Mouse (Mus musculus) urinary bladder, adult 2 months (tissue): ENCODE results near the gene Wfdc2. TPM values are rescaled to one million over a fixed set of nuclear protein-coding genes. Genes with fewer than 3 reads are reported as not detected.

Experiments used
- polyA plus RNA-seq: library from polyadenylated mRNA; depleted of rRNA; stranded (reverse); fragments of >200 nt; gene quantifications from 2 replicates; pipeline ENCODE4 v1.2.3, GENCODE M21; 2012; rRNA removed

The Wfdc2 gene
- polyA plus RNA-seq, 1 experiment, result 802 TPM

Other genes starting within 250 kb of the Wfdc2 start
- not detected in 2 replicates for gene Svs6, start 245.7 kb upstream of the Wfdc2 start, polyA plus RNA-seq
- gene Svs5, start 229.7 kb upstream of the Wfdc2 start, polyA plus RNA-seq, result 0.11 TPM in 1 of 2 replicates, not detected in the other
- gene Slpi, start 173.3 kb upstream of the Wfdc2 start, polyA plus RNA-seq, result 28.3 and 42.1 TPM in 2 replicates
- 0.01 TPM in 1 of 2 replicates, not detected in the other for gene Rbpjl, start 159.3 kb upstream of the Wfdc2 start, polyA plus RNA-seq
- gene Matn4, start 157.3 kb upstream of the Wfdc2 start, polyA plus RNA-seq, result 3.1 and 3.4 TPM in 2 replicates
- 150 and 162 TPM in 2 replicates for gene Sdc4, start 118.5 kb upstream of the Wfdc2 start, polyA plus RNA-seq
- gene Sys1, start 105.4 kb upstream of the Wfdc2 start, polyA plus RNA-seq, result 38.9 and 45.9 TPM in 2 replicates
- 3.0 and 4.4 TPM in 2 replicates for gene Gm20458, start 101.4 kb upstream of the Wfdc2 start, polyA plus RNA-seq
- not detected in 2 replicates for gene Trp53tg5, start 88.7 kb upstream of the Wfdc2 start, polyA plus RNA-seq
- gene Dbndd2, start 76.3 kb upstream of the Wfdc2 start, polyA plus RNA-seq, result 124 and 133 TPM in 2 replicates
- gene Pigt, start 64.9 kb upstream of the Wfdc2 start, polyA plus RNA-seq, result 55.9 and 71.5 TPM in 2 replicates
- 0.14 and 0.31 TPM in 2 replicates for gene Spint3, start 11.0 kb downstream of the Wfdc2 start, polyA plus RNA-seq
- 1.3 and 2.0 TPM in 2 replicates for gene Wfdc6a, start 23.0 kb downstream of the Wfdc2 start, polyA plus RNA-seq
- not detected in 2 replicates for gene Eppin, start 31.2 kb downstream of the Wfdc2 start, polyA plus RNA-seq
- not detected in 2 replicates for gene Wfdc6b, start 51.1 kb downstream of the Wfdc2 start, polyA plus RNA-seq
- gene Wfdc8, start 51.2 kb downstream of the Wfdc2 start, polyA plus RNA-seq, result not detected in 2 replicates
- gene Wfdc16, start 76.4 kb downstream of the Wfdc2 start, polyA plus RNA-seq, result not detected in 2 replicates
- 4.9 and 7.1 TPM in 2 replicates for gene Wfdc10, start 93.6 kb downstream of the Wfdc2 start, polyA plus RNA-seq
- gene Wfdc9, start 94.2 kb downstream of the Wfdc2 start, polyA plus RNA-seq, result not detected in 2 replicates
- not detected in 2 replicates for gene Wfdc11, start 111.7 kb downstream of the Wfdc2 start, polyA plus RNA-seq
- gene Wfdc13, start 122.7 kb downstream of the Wfdc2 start, polyA plus RNA-seq, result 1.1 and 1.2 TPM in 2 replicates
- gene Spint4, start 136.1 kb downstream of the Wfdc2 start, polyA plus RNA-seq, result not detected in 2 replicates
- not detected in 2 replicates for gene Spint5, start 152.9 kb downstream of the Wfdc2 start, polyA plus RNA-seq
- gene Wfdc3, start 183.5 kb downstream of the Wfdc2 start, polyA plus RNA-seq, result 0.81 and 0.96 TPM in 2 replicates
- gene Dnttip1, start 183.6 kb downstream of the Wfdc2 start, polyA plus RNA-seq, result 36.1 and 36.7 TPM in 2 replicates
- 7.3 and 7.9 TPM in 2 replicates for gene Ube2c, start 207.5 kb downstream of the Wfdc2 start, polyA plus RNA-seq
- gene Tnnc2, start 217.6 kb downstream of the Wfdc2 start, polyA plus RNA-seq, result 21.9 and 26.7 TPM in 2 replicates
- gene Snx21, start 223.4 kb downstream of the Wfdc2 start, polyA plus RNA-seq, result 24.4 and 29.0 TPM in 2 replicates
- 37.5 and 45.7 TPM in 2 replicates for gene Acot8, start 242.5 kb downstream of the Wfdc2 start, polyA plus RNA-seq
- gene Zswim3, start 242.7 kb downstream of the Wfdc2 start, polyA plus RNA-seq, result 5.3 and 6.2 TPM in 2 replicates